Mouse (Mus musculus) megakaryocyte, embryonic 14.5 days (primary cell): ENCODE results near the gene D630003M21Rik.

Experiments
- FLI1 ChIP-seq: IDR thresholded peaks from 2 replicates; pipeline ENCODE4 v1.6.1; 2012; ENCODE audit warnings: low read length, inconsistent platforms, mixed read lengths
- GATA1 ChIP-seq: IDR thresholded peaks from 3 replicates; pipeline ENCODE4 v1.6.1; 2012; ENCODE audit warnings: mixed read lengths, low read length, inconsistent platforms, borderline replicate concordance

DNA sequence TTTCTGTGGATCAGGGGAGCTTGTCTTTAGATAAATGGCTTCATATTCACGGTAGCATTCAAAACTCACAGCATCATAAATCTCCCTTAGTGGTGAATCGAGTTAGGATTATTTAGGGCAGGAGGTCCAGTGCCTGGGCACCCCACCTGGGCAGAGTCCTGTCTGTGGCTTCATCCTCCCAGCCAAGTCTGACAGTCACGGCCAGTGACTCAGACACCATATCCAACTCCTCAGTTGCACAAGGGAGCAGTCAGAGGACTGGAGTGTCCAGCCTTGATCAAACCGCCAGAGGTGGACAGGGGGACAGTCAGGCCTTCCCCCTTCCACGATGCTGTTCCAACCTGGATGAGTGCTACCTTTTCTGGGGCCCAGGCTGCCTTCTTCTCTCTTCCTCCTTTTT lies 31.1 kb downstream of the D630003M21Rik start:
- TF ChIP-seq GATA1 (no peak), FLI1 (no peak)
